Mouse (Mus musculus) cerebellum, adult 9-10 months (tissue): ENCODE results near the gene Rab5if.
"Not testable (repeated sequence)": the region's sequence is repeated elsewhere in the genome, so short reads cannot be mapped to it uniquely, and the experiment has no call there.

Experiments used
- DNase-seq: peaks from one replicate; pipeline ENCODE4 v3.0.0; 2022

Gene Rab5if

GRCm38 (mm10) chr2:156862772-156863486 is at the start of gene Rab5if:
Gene Rab5if, plus strand, starts transcription at chr2:156863128.
- DNase-seq, result peak; percentile 95

- no peak for DNase-seq
Observed at GRCm38 (mm10) chr2:156814344-156814801, 48.6 kb upstream of the Rab5if start.

- no peak for DNase-seq
Observed at GRCm38 (mm10) chr2:156814893-156815292, 48.0 kb upstream of the Rab5if start.

GRCm38 (mm10) chr2:156815412-156815811 is 47.5 kb upstream of the Rab5if start:
- no peak for DNase-seq

GRCm38 (mm10) chr2:156816116-156816515 is 46.8 kb upstream of the Rab5if start:
- no peak for DNase-seq

GRCm38 (mm10) chr2:156825128-156825527 is 37.8 kb upstream of the Rab5if start:
- DNase-seq, result not testable (repeated sequence)

GRCm38 (mm10) chr2:156834336-156834735 is 28.6 kb upstream of the Rab5if start:
- DNase-seq, result no peak

- no peak for DNase-seq
Observed at GRCm38 (mm10) chr2:156838839-156839238, 24.1 kb upstream of the Rab5if start.

- no peak for DNase-seq
Observed at GRCm38 (mm10) chr2:156839319-156840191, 23.4 kb upstream of the Rab5if start, which contains the start of gene Tgif2. Gene Tgif2, plus strand, starts transcription at chr2:156840007.

- no peak for DNase-seq
Observed at GRCm38 (mm10) chr2:156840301-156841027, 22.5 kb upstream of the Rab5if start.

- no peak for DNase-seq
Observed at GRCm38 (mm10) chr2:156841028-156841840, 21.7 kb upstream of the Rab5if start.

- no peak for DNase-seq
Observed at GRCm38 (mm10) chr2:156841841-156842706, 20.9 kb upstream of the Rab5if start.

GRCm38 (mm10) chr2:156842711-156843110 is 20.2 kb upstream of the Rab5if start:
- DNase-seq, result no peak

- no peak for DNase-seq
Observed at GRCm38 (mm10) chr2:156843331-156843730, 19.6 kb upstream of the Rab5if start.

GRCm38 (mm10) chr2:156844715-156845114 is 18.2 kb upstream of the Rab5if start:
- DNase-seq, result no peak

- DNase-seq, result no peak
Observed at GRCm38 (mm10) chr2:156847653-156848052, 15.3 kb upstream of the Rab5if start.

GRCm38 (mm10) chr2:156848526-156849182 is 14.3 kb upstream of the Rab5if start:
- no peak for DNase-seq

GRCm38 (mm10) chr2:156850505-156850904 is 12.4 kb upstream of the Rab5if start:
- no peak for DNase-seq

- peak; percentile 26 for DNase-seq
Observed at GRCm38 (mm10) chr2:156853584-156853983, 9.3 kb upstream of the Rab5if start.

GRCm38 (mm10) chr2:156853999-156854771 is 8.7 kb upstream of the Rab5if start:
- peak; percentile 67 for DNase-seq
